Mouse (Mus musculus) midbrain, embryonic 14.5 days (tissue): ENCODE measurements around the gene Plac9a. TPM values are rescaled to one million over a fixed set of nuclear protein-coding genes. Genes with fewer than 3 reads are reported as not detected.
"Not testable (repeated sequence)": the region's sequence is repeated elsewhere in the genome, so short reads cannot be mapped to it uniquely, and the experiment has no call there.

Source experiments
- ATAC-seq: fragments of 200-750 bp; cut with Nextera tagmentation; 2 replicates; pipeline ENCODE4 v1.8.0; 2017; ENCODE audit warnings: moderate number of reproducible peaks, moderate library complexity; ENCODE audit not compliant: low FRiP score, low TSS enrichment
- DNase-seq: peaks from one replicate; pipeline ENCODE4 v3.0.0-alpha.2; 2015
- H3K27ac ChIP-seq: fragments of 300-500 bp; sonication (generic); replicated peaks from 2 replicates; pipeline ENCODE4 v1.5.1; 2014; ENCODE audit warnings: mild to moderate bottlenecking, low read depth, low read length, moderate library complexity
- H3K27me3 ChIP-seq: fragments of 300-500 bp; sonication (generic); 2 replicates; pipeline ENCODE4 v1.6.1; 2014; ENCODE audit warnings: low read length, control low read depth, mixed read lengths; ENCODE audit not compliant: control insufficient read depth, insufficient read depth
- H3K36me3 ChIP-seq: fragments of 300-500 bp; sonication (generic); 2 replicates; pipeline ENCODE4 v1.6.1; 2014; ENCODE audit warnings: low read length, control low read depth; ENCODE audit not compliant: control insufficient read depth, insufficient read depth
- H3K4me1 ChIP-seq: fragments of 300-500 bp; sonication (generic); 2 replicates; pipeline ENCODE4 v1.6.1; 2014; ENCODE audit warnings: mild to moderate bottlenecking, antibody characterized with exemption, low read length, control low read depth; ENCODE audit not compliant: control insufficient read depth, insufficient read depth
- H3K4me2 ChIP-seq: fragments of 300-500 bp; sonication (generic); 2 replicates; pipeline ENCODE4 v1.6.1; 2014; ENCODE audit warnings: mild to moderate bottlenecking, low read length, moderate library complexity
- H3K4me3 ChIP-seq: fragments of 300-500 bp; sonication (generic); replicated peaks from 2 replicates; pipeline ENCODE4 v1.5.1; 2014; ENCODE audit warnings: low read depth, low read length
- H3K9ac ChIP-seq: fragments of 300-500 bp; sonication (generic); replicated peaks from 2 replicates; pipeline ENCODE4 v1.6.1; 2014; ENCODE audit warnings: mild to moderate bottlenecking, low read length, moderate library complexity
- H3K9me3 ChIP-seq: fragments of 300-500 bp; sonication (generic); 2 replicates; pipeline ENCODE4 v1.6.1; 2016; ENCODE audit warnings: low read length, control low read depth, mixed read lengths; ENCODE audit not compliant: control insufficient read depth
- WGBS: fragments of 180-500 bp; shearing (Covaris S2); extraction: QIAGEN DNeasy Blood & Tissue Kit; methylation state at CpG from one replicate; pipeline ENCODE4 v1.1.7; 2014; 5-methylcytosine and 5-hydroxymethylcytosine counted together
- polyA plus RNA-seq: library from polyadenylated mRNA; unstranded; fragments of >200 nt; fragmentation: Nextera tagmentation; extraction: Ambion mirVana; gene quantifications from 2 replicates; pipeline ENCODE4 v1.2.1, GENCODE M21; 2014

Gene Plac9a
- polyA plus RNA-seq, result not detected in 2 replicates

DNA sequence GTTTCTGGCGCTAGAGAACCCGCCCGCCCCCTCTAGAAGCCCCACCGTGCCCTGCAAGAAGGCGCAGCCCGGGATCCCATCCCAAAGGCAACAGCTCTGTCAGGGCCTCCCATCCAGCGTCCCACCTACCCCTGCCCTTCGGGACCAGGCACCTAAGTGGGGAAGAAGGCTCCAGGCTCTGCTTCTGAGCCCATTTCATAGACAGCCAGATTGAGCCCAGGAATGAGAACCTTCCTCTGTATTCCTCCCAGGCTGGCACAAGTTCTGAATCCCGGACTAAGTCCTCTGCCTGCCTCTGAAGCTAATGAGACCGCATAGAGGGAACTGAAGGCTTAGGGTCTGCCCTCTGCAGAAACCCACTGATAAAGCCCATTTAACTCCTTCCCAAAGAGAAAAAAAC is at the start of gene Plac9a:
Gene Plac9a (minus strand): TSS at position 101 of the 400 bp plus-strand sequence.
- H3K4me2 ChIP-seq, ATAC-seq, H3K27me3 ChIP-seq, H3K27ac ChIP-seq, H3K4me3 ChIP-seq, H3K4me1 ChIP-seq, H3K9me3 ChIP-seq, DNase-seq, H3K9ac ChIP-seq, H3K36me3 ChIP-seq: not testable (repeated sequence)
- no CpG with 5 or more reads among the region's 10 CpGs for WGBS

DNA sequence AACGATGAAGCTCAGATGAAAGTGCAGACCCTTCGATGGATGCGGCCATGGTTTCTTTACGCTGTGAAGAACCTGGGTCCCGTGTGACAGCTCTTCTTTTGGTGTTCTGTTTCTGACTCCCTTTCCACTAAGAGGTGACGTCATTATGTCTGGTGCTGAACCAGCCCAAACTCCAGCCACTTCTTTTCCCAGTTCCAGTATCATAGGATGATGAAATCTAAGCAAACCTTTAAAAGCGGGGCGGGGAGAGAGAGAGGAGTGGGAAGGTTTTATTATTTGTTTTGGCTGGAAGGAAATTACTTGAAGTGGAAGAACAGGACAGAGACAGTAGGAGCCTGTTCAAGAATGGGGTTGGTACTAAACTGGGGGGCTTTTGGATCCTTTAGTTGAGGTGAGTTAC is 35.1 kb upstream of the Plac9a start, which contains the start of gene Cphx1:
Gene Cphx1 (plus strand): TSS at position 301 of the 400 bp plus-strand sequence.
- DNase-seq, H3K4me3 ChIP-seq, ATAC-seq, H3K27ac ChIP-seq, H3K9me3 ChIP-seq, H3K9ac ChIP-seq, H3K36me3 ChIP-seq, H3K4me1 ChIP-seq, H3K4me2 ChIP-seq, H3K27me3 ChIP-seq: not testable (repeated sequence)
- WGBS, result no CpG with 5 or more reads among the region's 8 CpGs

- H3K4me2 ChIP-seq, H3K9me3 ChIP-seq, DNase-seq, ATAC-seq, H3K27me3 ChIP-seq, H3K36me3 ChIP-seq, H3K4me3 ChIP-seq, H3K27ac ChIP-seq, H3K4me1 ChIP-seq, H3K9ac ChIP-seq: not testable (repeated sequence)
- WGBS, result no CpG with 5 or more reads among the region's 5 CpGs
Measured at GRCm38 (mm10) chr14:25936867-25937630, 34.1 kb upstream of the Plac9a start.

- H3K36me3 ChIP-seq, DNase-seq, H3K27me3 ChIP-seq, H3K4me1 ChIP-seq, H3K4me3 ChIP-seq, H3K4me2 ChIP-seq, H3K27ac ChIP-seq, H3K9me3 ChIP-seq, H3K9ac ChIP-seq: not testable (repeated sequence)
- ATAC-seq, result peak; percentile 43; the same call in 1 of the 2 replicates
- no CpG with 5 or more reads among the region's 10 CpGs for WGBS
Measured at GRCm38 (mm10) chr14:25927562-25927881, 24.6 kb upstream of the Plac9a start, which contains the start of gene Tmem254a. Tmem254a (minus strand) TSS chr14:25927672.

- not testable (repeated sequence) for H3K4me1 ChIP-seq, H3K9me3 ChIP-seq, H3K9ac ChIP-seq, H3K4me2 ChIP-seq, H3K27me3 ChIP-seq, H3K36me3 ChIP-seq, H3K4me3 ChIP-seq, H3K27ac ChIP-seq, DNase-seq
- peak; percentile 87 for ATAC-seq
- WGBS, result no CpG with 5 or more reads among the region's 44 CpGs
Measured at GRCm38 (mm10) chr14:25926814-25927561, 24.1 kb upstream of the Plac9a start.

GRCm38 (mm10) chr14:25918427-25919170 is 15.7 kb upstream of the Plac9a start:
- not testable (repeated sequence) for H3K4me2 ChIP-seq, H3K9me3 ChIP-seq, H3K9ac ChIP-seq, H3K4me1 ChIP-seq, H3K27ac ChIP-seq, DNase-seq, ATAC-seq, H3K27me3 ChIP-seq, H3K36me3 ChIP-seq, H3K4me3 ChIP-seq
- no CpG with 5 or more reads among the region's 5 CpGs for WGBS

DNA sequence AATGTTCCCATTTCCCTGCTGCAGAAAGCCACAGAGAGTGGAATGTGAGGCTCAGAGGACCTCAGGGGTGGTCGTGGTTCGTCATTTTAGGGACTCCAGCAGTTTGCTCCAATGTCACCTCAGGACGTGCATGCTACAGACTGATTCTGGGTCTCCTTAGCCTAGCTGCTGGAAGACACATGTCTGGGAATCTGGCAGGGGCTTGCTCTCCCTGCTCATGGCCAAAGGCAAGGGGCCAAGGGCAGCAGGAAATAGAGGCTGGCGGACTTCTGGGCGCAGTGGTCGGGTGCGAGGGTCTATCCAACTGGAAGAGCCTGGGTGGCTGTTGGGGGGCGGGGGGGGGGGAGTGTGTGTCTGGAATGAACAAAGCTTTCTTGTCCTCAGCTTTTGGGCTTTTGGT is 6.1 kb upstream of the Plac9a start:
- H3K9ac ChIP-seq, H3K9me3 ChIP-seq, H3K4me3 ChIP-seq, DNase-seq, ATAC-seq, H3K27ac ChIP-seq, H3K4me1 ChIP-seq, H3K36me3 ChIP-seq, H3K27me3 ChIP-seq, H3K4me2 ChIP-seq: not testable (repeated sequence)
- no CpG with 5 or more reads among the region's 8 CpGs for WGBS

DNA sequence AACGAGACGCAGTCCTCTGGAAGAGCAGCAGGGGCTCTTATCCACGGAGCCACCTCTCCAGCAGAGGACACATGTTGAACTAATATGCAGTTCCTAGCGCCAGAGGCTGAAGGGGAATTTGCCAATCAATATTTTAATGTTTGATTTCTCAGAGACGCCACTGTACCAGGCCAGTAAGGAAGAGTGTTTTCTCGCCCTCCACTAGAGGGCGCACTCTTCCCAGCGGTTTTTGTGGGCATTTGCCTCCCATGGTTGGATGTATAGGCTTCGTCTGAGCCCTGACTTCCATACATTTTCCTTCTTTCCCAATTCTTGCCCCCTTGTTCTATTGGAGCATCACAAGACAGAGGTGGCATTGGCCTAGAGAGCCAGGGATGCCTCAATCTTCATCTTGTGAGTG is 4.4 kb upstream of the Plac9a start:
- H3K9me3 ChIP-seq, H3K27me3 ChIP-seq, H3K4me1 ChIP-seq, DNase-seq, H3K4me2 ChIP-seq, H3K4me3 ChIP-seq, H3K36me3 ChIP-seq, H3K9ac ChIP-seq, H3K27ac ChIP-seq, ATAC-seq: not testable (repeated sequence)
- no CpG with 5 or more reads among the region's 9 CpGs for WGBS
